Mouse (Mus musculus) heart, postnatal 10 days (tissue): ENCODE measurements around the gene BC067074. TPM values are rescaled to one million over a fixed set of nuclear protein-coding genes. Genes with fewer than 3 reads are reported as not detected.
"Not testable (repeated sequence)": the region's sequence is repeated elsewhere in the genome, so short reads cannot be mapped to it uniquely, and the experiment has no call there.

ENCODE experiments used
- DNase-seq, 2 experiments: peaks; one replicate each; pipeline ENCODE4 v3.0.0; 2021
- intact Hi-C: fragments of 180-260 bp; cut with DNase I; formaldehyde crosslinking; loops from one replicate; pipeline ENCODE4 v1.15.1; 2025
- total RNA-seq, 2 experiments: library from RNA; stranded (reverse); gene quantifications; 2 replicates each; pipeline ENCODE4 v1.2.3; 2021

BC067074 gene
- 10 to 100 TPM in 1 of 2 experiments, 1 to 10 TPM in 1; 7.8 to 10.4 TPM for total RNA-seq

- peak; percentile 38 to 51 for DNase-seq
- intact Hi-C loops, result no loop called here
Measured at GRCm38 (mm10) chr13:113292975-113293706, at the start of gene BC067074. Gene BC067074, plus strand, starts transcription at chr13:113293159.

- DNase-seq, result no peak
- intact Hi-C loops, result no loop called here
Measured at GRCm38 (mm10) chr13:113245025-113245424, 47.9 kb upstream of the BC067074 start.

- DNase-seq, intact Hi-C loops: not testable (repeated sequence)
Measured at GRCm38 (mm10) chr13:113252580-113252979, 40.4 kb upstream of the BC067074 start.

GRCm38 (mm10) chr13:113256766-113257165 is 36.2 kb upstream of the BC067074 start:
- no peak for DNase-seq
- intact Hi-C loops, result no loop called here

GRCm38 (mm10) chr13:113257190-113257589 is 35.8 kb upstream of the BC067074 start:
- DNase-seq, result no peak
- intact Hi-C loops, result no loop called here

- intact Hi-C loops, result no loop called here
- no peak for DNase-seq
Measured at GRCm38 (mm10) chr13:113259237-113259636, 33.7 kb upstream of the BC067074 start.

- DNase-seq, result no peak
- intact Hi-C loops, result no loop called here
Measured at GRCm38 (mm10) chr13:113262822-113263221, 30.1 kb upstream of the BC067074 start.

- peak; percentile 48 to 71 for DNase-seq
- intact Hi-C loops, result loop anchor here (1.0 to 5.0 kb wide), 3 partner anchors 219 to 602 kb away; partner anchors contain the start of gene Gpx8
Measured at GRCm38 (mm10) chr13:113265257-113265656, 27.7 kb upstream of the BC067074 start.

- intact Hi-C loops, result loop anchor here (1.0 to 5.0 kb wide), 3 partner anchors 354 to 601 kb away; no protein-coding TSS in a partner anchor
- peak; percentile 75 to 87 for DNase-seq
Measured at GRCm38 (mm10) chr13:113266495-113266951, 26.4 kb upstream of the BC067074 start.

- intact Hi-C loops, result loop anchor here (5.0 kb wide), 2 partner anchors 400 to 600 kb away; no protein-coding TSS in a partner anchor
- DNase-seq, result no peak
Measured at GRCm38 (mm10) chr13:113267204-113267603, 25.8 kb upstream of the BC067074 start.

- DNase-seq, result peak; percentile 83 to 88
- intact Hi-C loops, result loop anchor here (5.0 kb wide), 2 partner anchors 397 to 597 kb away; no protein-coding TSS in a partner anchor
Measured at GRCm38 (mm10) chr13:113269777-113270776, 22.9 kb upstream of the BC067074 start.

GRCm38 (mm10) chr13:113271189-113271588 is 21.8 kb upstream of the BC067074 start:
- intact Hi-C loops, result no loop called here
- DNase-seq, result no peak

- intact Hi-C loops, result no loop called here
- DNase-seq, result no peak
Measured at GRCm38 (mm10) chr13:113287141-113287540, 5.8 kb upstream of the BC067074 start.

- DNase-seq, result no peak
- intact Hi-C loops, result no loop called here
Measured at GRCm38 (mm10) chr13:113288210-113289197, 4.5 kb upstream of the BC067074 start.

GRCm38 (mm10) chr13:113289760-113290159 is 3.2 kb upstream of the BC067074 start:
- no peak for DNase-seq
- intact Hi-C loops, result no loop called here

- no peak for DNase-seq
- intact Hi-C loops, result no loop called here
Measured at GRCm38 (mm10) chr13:113292001-113292400, 958 bp upstream of the BC067074 start.

GRCm38 (mm10) chr13:113293707-113294432 is 911 bp downstream of the BC067074 start:
- DNase-seq, result no peak
- intact Hi-C loops, result no loop called here

GRCm38 (mm10) chr13:113295817-113296485 is 3.0 kb downstream of the BC067074 start:
- no peak for DNase-seq
- intact Hi-C loops, result no loop called here
